Mouse (Mus musculus) cerebellum, adult 11 months (tissue): ENCODE measurements around the gene Kcnma1.

Source experiments
- DNase-seq: peaks from one replicate; pipeline ENCODE4 v3.0.0; 2022

Gene Kcnma1

GRCm38 (mm10) chr14:23587451-23587850 is 426.8 kb downstream of the Kcnma1 start:
- DNase-seq: no peak

GRCm38 (mm10) chr14:23583235-23583634 is 431.1 kb downstream of the Kcnma1 start:
- DNase-seq: peak; percentile 20

GRCm38 (mm10) chr14:23581282-23581681 is 433.0 kb downstream of the Kcnma1 start:
- DNase-seq: no peak

GRCm38 (mm10) chr14:23575951-23576350 is 438.3 kb downstream of the Kcnma1 start:
- DNase-seq: no peak

GRCm38 (mm10) chr14:23574136-23574535 is 440.2 kb downstream of the Kcnma1 start:
- no peak for DNase-seq

GRCm38 (mm10) chr14:23573385-23573784 is 440.9 kb downstream of the Kcnma1 start:
- DNase-seq: no peak

- no peak for DNase-seq
These were observed 441.5 kb downstream of the Kcnma1 start for GRCm38 (mm10) chr14:23572778-23573177.

- peak; percentile 4 for DNase-seq
These were observed 444.0 kb downstream of the Kcnma1 start for GRCm38 (mm10) chr14:23570251-23570650.

GRCm38 (mm10) chr14:23565931-23566330 is 448.4 kb downstream of the Kcnma1 start:
- no peak for DNase-seq

GRCm38 (mm10) chr14:23564474-23564873 is 449.8 kb downstream of the Kcnma1 start:
- DNase-seq: no peak

GRCm38 (mm10) chr14:23563180-23563579 is 451.1 kb downstream of the Kcnma1 start:
- no peak for DNase-seq

GRCm38 (mm10) chr14:23555647-23556046 is 458.6 kb downstream of the Kcnma1 start:
- DNase-seq: no peak

GRCm38 (mm10) chr14:23552252-23552974 is 461.9 kb downstream of the Kcnma1 start:
- no peak for DNase-seq

- no peak for DNase-seq
These were observed 463.8 kb downstream of the Kcnma1 start for GRCm38 (mm10) chr14:23550467-23550866.

GRCm38 (mm10) chr14:23542131-23542530 is 472.2 kb downstream of the Kcnma1 start:
- DNase-seq: no peak

- DNase-seq: no peak
These were observed 474.7 kb downstream of the Kcnma1 start for GRCm38 (mm10) chr14:23539621-23540020.

GRCm38 (mm10) chr14:23533346-23533745 is 480.9 kb downstream of the Kcnma1 start:
- no peak for DNase-seq

GRCm38 (mm10) chr14:23531735-23532525 is 482.4 kb downstream of the Kcnma1 start:
- no peak for DNase-seq

GRCm38 (mm10) chr14:23529720-23530119 is 484.6 kb downstream of the Kcnma1 start:
- DNase-seq: peak; percentile 28

GRCm38 (mm10) chr14:23529229-23529628 is 485.1 kb downstream of the Kcnma1 start:
- no peak for DNase-seq

- DNase-seq: no peak
These were observed 488.4 kb downstream of the Kcnma1 start for GRCm38 (mm10) chr14:23525910-23526309.

- DNase-seq: no peak
These were observed 490.3 kb downstream of the Kcnma1 start for GRCm38 (mm10) chr14:23523825-23524491.

GRCm38 (mm10) chr14:23522606-23523159 is 491.6 kb downstream of the Kcnma1 start:
- no peak for DNase-seq
